Mouse (Mus musculus) heart, adult 2 months (tissue): ENCODE results near the gene Zfp119b. TPM values are rescaled to one million over a fixed set of nuclear protein-coding genes. Genes with fewer than 3 reads are reported as not detected.

Experiments
- DNase-seq, 2 experiments: peaks; one replicate each; pipeline ENCODE4 v3.0.0; 2021
- H3K27ac ChIP-seq: fragments of 200-600 bp; 2 replicates; pipeline ENCODE4 v1.8.1; 2022
- H3K27me3 ChIP-seq: fragments of 200-500 bp; 2 replicates; pipeline ENCODE4 v1.6.1; 2012; ENCODE audit warnings: mild to moderate bottlenecking, low read length, inconsistent platforms, mixed read lengths; ENCODE audit not compliant: control insufficient read depth, insufficient read depth
- H3K36me3 ChIP-seq: fragments of 200-500 bp; 2 replicates; pipeline ENCODE4 v1.6.1; 2012; ENCODE audit warnings: low read length, inconsistent platforms; ENCODE audit not compliant: control insufficient read depth, insufficient read depth
- H3K4me1 ChIP-seq: fragments of 200-500 bp; 2 replicates; pipeline ENCODE4 v1.6.1; 2011; ENCODE audit warnings: low read length; ENCODE audit not compliant: control insufficient read depth, insufficient read depth
- H3K4me3 ChIP-seq: fragments of 200-600 bp; 2 replicates; pipeline ENCODE4 v1.8.1; 2022
- H3K79me2 ChIP-seq: fragments of 200-500 bp; replicated peaks from 2 replicates; pipeline ENCODE4 v1.6.1; 2012; ENCODE audit warnings: mild to moderate bottlenecking, inconsistent platforms, low read length, moderate library complexity, mixed read lengths; ENCODE audit not compliant: control insufficient read depth, insufficient read depth
- H3K9ac ChIP-seq: fragments of 200-500 bp; 2 replicates; pipeline ENCODE4 v1.6.1; 2012; ENCODE audit warnings: low read depth, mild to moderate bottlenecking, control low read depth, inconsistent platforms, low read length, mixed read lengths
- CTCF ChIP-seq: fragments of 200-600 bp; IDR thresholded peaks from 2 replicates; pipeline ENCODE4 v1.8.1; 2022; ENCODE audit warnings: antibody characterized with exemption, mild to moderate bottlenecking, moderate library complexity
- EP300 ChIP-seq: fragments of 200-500 bp; IDR thresholded peaks from 2 replicates; pipeline ENCODE4 v1.6.1; 2011; ENCODE audit warnings: low read depth, low read length, control low read depth; ENCODE audit not compliant: insufficient read depth
- POLR2A ChIP-seq: fragments of 200-500 bp; IDR thresholded peaks from 2 replicates; pipeline ENCODE4 v1.6.1; 2011; ENCODE audit warnings: mild to moderate bottlenecking, low read depth, low read length, control low read depth; ENCODE audit not compliant: insufficient read depth
- WGBS: fragments of 180-500 bp; shearing (Covaris S2); methylation state at CpG from one replicate; pipeline ENCODE4 v1.1.7; 2018; 5-methylcytosine and 5-hydroxymethylcytosine counted together
- intact Hi-C: fragments of 180-260 bp; cut with DNase I; formaldehyde crosslinking; loops from one replicate; pipeline ENCODE4 v1.15.1; 2025
- polyA plus RNA-seq: library from polyadenylated mRNA; depleted of rRNA; stranded (reverse); fragments of >200 nt; gene quantifications from 2 replicates; pipeline ENCODE4 v1.2.3, GENCODE M21; 2012
- total RNA-seq, 2 experiments: library from RNA; stranded (reverse); gene quantifications; 2 replicates each; pipeline ENCODE4 v1.2.3; 2021

Zfp119b gene
- total and polyA plus RNA-seq, 3 experiments = 0.49 to 3.9 (median 2.5) TPM

GRCm38 (mm10) chr17:55964996-55965395, 15.7 kb upstream of the Zfp119b start:
- Histone ChIP-seq H3K4me3 (no peak overlapping the region), H3K27me3 (no peaks in the 10 kb centered on the region), H3K27ac (no peak overlapping the region), H3K4me1 (peaks cover 1% of the 10 kb centered on the region), H3K9ac (no peak overlapping the region), H3K36me3 (no peaks in the 10 kb centered on the region), H3K79me2 (no peaks in the 10 kb centered on the region)
- peak in 1 of 2 experiments; percentile 16 for DNase-seq
- TF ChIP-seq CTCF (no peak), EP300 (no peak), POLR2A (no peak)
- intact Hi-C loops = no loop called here
- 86% methylated on average over 9 of the region's 9 CpGs for WGBS

GRCm38 (mm10) chr17:55964496-55964895, 15.2 kb upstream of the Zfp119b start:
- H3K36me3 ChIP-seq = no peaks in the 10 kb centered on the region
- DNase-seq = no peak
- TF ChIP-seq EP300 = no peak
- no peak overlapping the region for H3K9ac ChIP-seq
- intact Hi-C loops = no loop called here
- H3K27ac ChIP-seq = no peak overlapping the region
- H3K4me1 ChIP-seq = peaks cover 2% of the 10 kb centered on the region
- H3K4me3 ChIP-seq = no peak overlapping the region
- 94% methylated on average over 10 of the region's 10 CpGs for WGBS
- H3K27me3 ChIP-seq = no peaks in the 10 kb centered on the region
- H3K79me2 ChIP-seq = no peaks in the 10 kb centered on the region

GRCm38 (mm10) chr17:55963171-55963570, 13.9 kb upstream of the Zfp119b start:
- intact Hi-C loops = no loop called here
- no peak overlapping the region for H3K9ac ChIP-seq
- TF ChIP-seq POLR2A (no peak), EP300 (no peak), CTCF (no peak)
- H3K4me1 ChIP-seq = peaks cover 4% of the 10 kb centered on the region
- H3K27me3 ChIP-seq = no peaks in the 10 kb centered on the region
- 69% methylated on average over 14 of the region's 14 CpGs for WGBS
- no peak overlapping the region for H3K27ac ChIP-seq
- H3K4me3 ChIP-seq = no peak overlapping the region
- peak in 1 of 2 experiments; percentile 18 for DNase-seq
- no peaks in the 10 kb centered on the region for H3K79me2 ChIP-seq
- no peaks in the 10 kb centered on the region for H3K36me3 ChIP-seq

GRCm38 (mm10) chr17:55961631-55962030, 12.3 kb upstream of the Zfp119b start:
- no peak for DNase-seq
- Histone ChIP-seq H3K4me3 (no peak overlapping the region), H3K27me3 (no peaks in the 10 kb centered on the region), H3K36me3 (no peaks in the 10 kb centered on the region), H3K79me2 (no peaks in the 10 kb centered on the region), H3K9ac (no peak overlapping the region), H3K4me1 (peaks cover 4% of the 10 kb centered on the region), H3K27ac (no peak overlapping the region)
- intact Hi-C loops = no loop called here
- TF ChIP-seq CTCF = no peak
- TF ChIP-seq EP300 = no peak
- no peak for TF ChIP-seq POLR2A
- WGBS = 95% methylated on average over 7 of the region's 7 CpGs

GRCm38 (mm10) chr17:55960791-55961190, 11.5 kb upstream of the Zfp119b start:
- intact Hi-C loops = loop anchor here (1.0 kb wide), 1 partner anchor 50 kb away; no protein-coding TSS in a partner anchor
- no peaks in the 10 kb centered on the region for H3K36me3 ChIP-seq
- H3K27ac ChIP-seq = no peak overlapping the region
- H3K79me2 ChIP-seq = no peaks in the 10 kb centered on the region
- no peak overlapping the region for H3K4me3 ChIP-seq
- no peak for DNase-seq
- no peak overlapping the region for H3K9ac ChIP-seq
- no peak for TF ChIP-seq EP300
- no peak for TF ChIP-seq POLR2A
- no peak for TF ChIP-seq CTCF
- H3K4me1 ChIP-seq = peaks cover 4% of the 10 kb centered on the region
- H3K27me3 ChIP-seq = no peaks in the 10 kb centered on the region

GRCm38 (mm10) chr17:55959946-55960740, 10.8 kb upstream of the Zfp119b start:
- TF ChIP-seq CTCF (no peak), POLR2A (no peak), EP300 (no peak)
- H3K36me3 ChIP-seq = no peaks in the 10 kb centered on the region
- DNase-seq = no peak
- no peaks in the 10 kb centered on the region for H3K27me3 ChIP-seq
- no peaks in the 10 kb centered on the region for H3K79me2 ChIP-seq
- intact Hi-C loops = loop anchor here (1.0 to 10.0 kb wide), 5 partner anchors 15 to 295 kb away; partner anchors contain the start of genes Fem1a, Pot1b and Sh3gl1
- 66% methylated on average over 10 of the region's 10 CpGs for WGBS
- peaks cover 4% of the 10 kb centered on the region for H3K4me1 ChIP-seq
- peak overlapping the region; percentile 95; the same call in 1 of the 2 replicates for H3K27ac ChIP-seq
- H3K9ac ChIP-seq = no peak overlapping the region
- H3K4me3 ChIP-seq = peak overlapping the region; percentile 72
